Mouse (Mus musculus) cortical plate, adult 2 months (tissue): Measurements from ENCODE around the gene 4930415O20Rik.

Experiments
- CTCF ChIP-seq: fragments of 200-500 bp; IDR thresholded peaks from 2 replicates; pipeline ENCODE4 v1.5.1; 2011; ENCODE audit warnings: mild to moderate bottlenecking, control low read depth, low read length; ENCODE audit not compliant: insufficient read depth; ENCODE audit errors: extremely low read depth
- POLR2A ChIP-seq: fragments of 200-500 bp; IDR thresholded peaks from 2 replicates; pipeline ENCODE4 v1.6.1; 2011; ENCODE audit warnings: mild to moderate bottlenecking, low read length, control low read depth; ENCODE audit not compliant: insufficient read depth; ENCODE audit errors: extremely low read depth

- TF ChIP-seq CTCF (no peak), POLR2A (no peak)
Observed at GRCm38 (mm10) chr15:98543341-98543740, 27.5 kb upstream of the 4930415O20Rik start.
